8 mouse cellular contexts compared by ENCODE assay signal in genomic region chr12:80577049-80577448, GRCm38 (mm10). TPM values are rescaled to one million over a fixed set of nuclear protein-coding genes. Genes with fewer than 3 reads are reported as not detected.
DNase-seq lines count a peak whose midpoint lies in the region; TF ChIP-seq lines count a peak whose summit lies in the region.

No protein-coding gene starts in this region.

- peak; percentile 23; the same call in 1 of the 2 replicates for TF ChIP-seq CTCF in bone marrow macrophage, adult 2 months (IDR thresholded peaks at IDR 0.05; ENCODE audit: low read depth, low read length)

- no peak overlapping the region for H3K4me3 ChIP-seq in bone marrow macrophage, adult 2 months (ENCODE audit: insufficient read depth, low read length)

- DNase-seq in heart, postnatal 14 days = peak; percentile 27 to 56
- no peak for DNase-seq in heart, adult 8-10 months (ENCODE audit: low spot score)
- peak; percentile 33 for DNase-seq in right cerebral cortex, postnatal 4 days
- no peak for DNase-seq in right cerebral cortex, adult 18-20 months
- peak; percentile 48 for DNase-seq in kidney, postnatal 10 days
- no peak for DNase-seq in right cerebral cortex, postnatal 36 days (ENCODE audit: low spot score in 2 of 2)
- DNase-seq in spleen, postnatal 36 days (ENCODE audit: low spot score in 2 of 2) = no peak

- no peaks in the 10 kb centered on the region for H3K4me1 ChIP-seq in bone marrow macrophage, adult 2 months (ENCODE audit: control insufficient read depth, insufficient read depth, low read length)

- no peak overlapping the region for H3K27ac ChIP-seq in bone marrow macrophage, adult 2 months (ENCODE audit: insufficient read depth, low read depth, low read length)

- intact Hi-C loops in heart, postnatal 14 days (cut with DNase I) = loop anchor here (5.0 kb wide), 1 partner anchor 60 kb away; the partner anchor contains the start of gene Galnt16

- TF ChIP-seq POLR2A in bone marrow macrophage, adult 2 months (IDR thresholded peaks at IDR 0.05; ENCODE audit: borderline replicate concordance, low read depth, low read length) = no peak

RNA-seq across cellular contexts. Expression of gene Galnt16, which starts 59.0 kb away (rescaled TPM):
- total RNA-seq in heart, postnatal 14 days (2021) = 1 to 10 TPM; 7.1 to 7.6 TPM
- total RNA-seq in heart, adult 8-10 months (2022) = 1 to 10 TPM; 1.2 to 2.3 (median 1.8) TPM
- polyA plus RNA-seq in bone marrow macrophage, adult 2 months (2012; ENCODE audit: insufficient read depth, insufficient read length, missing spikeins) = not detected in 2 replicates

Comparison
In these comparisons a context has a peak if more than half of its experiments do, and no peak if none do; other contexts are left out.
1. DNase-seq: peak in heart, postnatal 14 days (2 of 2), right cerebral cortex, postnatal 4 days (single experiment) and kidney, postnatal 10 days (single experiment); none in heart, adult 8-10 months (single experiment), right cerebral cortex, adult 18-20 months (single experiment), right cerebral cortex, postnatal 36 days (0 of 2) and spleen, postnatal 36 days (0 of 2).